In the genomic region with DNA sequence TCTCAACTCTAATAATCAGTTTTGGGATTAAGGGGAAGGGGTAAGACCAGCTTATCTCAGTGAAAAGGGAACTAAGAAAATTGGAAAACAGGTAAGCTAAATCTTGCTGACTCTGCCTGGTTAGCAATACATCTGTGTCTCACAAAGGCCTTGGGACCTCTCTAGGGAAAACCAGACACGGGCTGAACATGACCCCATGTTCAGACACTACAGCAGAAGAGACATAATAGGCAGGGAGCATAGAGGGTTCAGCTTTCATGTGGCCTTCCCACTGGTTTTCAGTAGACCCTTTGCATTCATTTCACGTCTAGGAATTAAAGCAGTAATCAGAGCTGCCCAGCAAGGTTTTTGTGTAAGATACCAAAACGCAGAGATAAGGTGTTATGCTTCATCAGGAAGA, we compare ENCODE assay signal across 1 mouse cellular context.
TF ChIP-seq lines count a peak whose summit lies in the region.

No protein-coding gene starts in this region.

TF ChIP-seq in CH12.LX, 34 proteins besides CTCF, POLR2A, EP300 and RAD21:
- TF ChIP-seq UBTF (IDR thresholded peaks at IDR 0.05; ENCODE audit: low read depth, low read length) (no peak), ZC3H11A (IDR thresholded peaks at IDR 0.05; ENCODE audit: low read depth, low read length) (no peak), NRF1 (IDR thresholded peaks at IDR 0.05; ENCODE audit: low read depth, low read length) (no peak), KAT2A (IDR thresholded peaks at IDR 0.05; ENCODE audit: insufficient replicate concordance, low read length) (no peak), JUN (IDR thresholded peaks at IDR 0.05; ENCODE audit: insufficient read depth, low read depth, low read length) (no peak), JUND (conservative IDR thresholded peaks at IDR 0.05; ENCODE audit: low read depth, low read length) (no peak), MXI1 (IDR thresholded peaks at IDR 0.05; ENCODE audit: low read depth, low read length) (no peak), POLR2AphosphoS2 (IDR thresholded peaks at IDR 0.05; ENCODE audit: low read depth, low read length) (no peak), IRF4 (IDR thresholded peaks at IDR 0.05; ENCODE audit: low read depth, low read length) (no peak), SIN3A (IDR thresholded peaks at IDR 0.05; ENCODE audit: low read length) (no peak), ETS1 (conservative IDR thresholded peaks at IDR 0.05; ENCODE audit: low read depth, low read length) (no peak), TCF12 (IDR thresholded peaks at IDR 0.05; ENCODE audit: low read depth, low read length) (no peak), MAZ (IDR thresholded peaks at IDR 0.05; ENCODE audit: low read depth, low read length) (no peak), TBP (conservative IDR thresholded peaks at IDR 0.05; ENCODE audit: low read depth, low read length) (no peak), ZKSCAN1 (IDR thresholded peaks at IDR 0.05; ENCODE audit: borderline replicate concordance, low read depth, low read length) (no peak), MAFK (IDR thresholded peaks at IDR 0.05; ENCODE audit: insufficient replicate concordance, low read length) (no peak), USF1 (IDR thresholded peaks at IDR 0.05; ENCODE audit: low read depth, low read length) (no peak), BHLHE40 (IDR thresholded peaks at IDR 0.05; ENCODE audit: low read depth, low read length) (no peak), NELFE (IDR thresholded peaks at IDR 0.05; ENCODE audit: low read depth, low read length) (no peak), SMC3 (IDR thresholded peaks at IDR 0.05; ENCODE audit: low read depth, low read length) (no peak)
